Mouse (Mus musculus) G1E-ER4 (cell line): Measurements from ENCODE around the gene Zc3h12d. TPM values are rescaled to one million over a fixed set of nuclear protein-coding genes. Genes with fewer than 3 reads are reported as not detected.

Experiments used
- GATA1 ChIP-seq: IDR thresholded peaks from one replicate; pipeline ENCODE4 v1.8.0; 2012; ENCODE audit warnings: low read length, inconsistent platforms
- polyA plus RNA-seq: library from polyadenylated mRNA; stranded (reverse); fragments of >175 nt; gene quantifications from 2 replicates; pipeline ENCODE4 v1.2.3, GENCODE M21; 2012

Zc3h12d gene
- polyA plus RNA-seq, 1 experiment, result not detected

DNA sequence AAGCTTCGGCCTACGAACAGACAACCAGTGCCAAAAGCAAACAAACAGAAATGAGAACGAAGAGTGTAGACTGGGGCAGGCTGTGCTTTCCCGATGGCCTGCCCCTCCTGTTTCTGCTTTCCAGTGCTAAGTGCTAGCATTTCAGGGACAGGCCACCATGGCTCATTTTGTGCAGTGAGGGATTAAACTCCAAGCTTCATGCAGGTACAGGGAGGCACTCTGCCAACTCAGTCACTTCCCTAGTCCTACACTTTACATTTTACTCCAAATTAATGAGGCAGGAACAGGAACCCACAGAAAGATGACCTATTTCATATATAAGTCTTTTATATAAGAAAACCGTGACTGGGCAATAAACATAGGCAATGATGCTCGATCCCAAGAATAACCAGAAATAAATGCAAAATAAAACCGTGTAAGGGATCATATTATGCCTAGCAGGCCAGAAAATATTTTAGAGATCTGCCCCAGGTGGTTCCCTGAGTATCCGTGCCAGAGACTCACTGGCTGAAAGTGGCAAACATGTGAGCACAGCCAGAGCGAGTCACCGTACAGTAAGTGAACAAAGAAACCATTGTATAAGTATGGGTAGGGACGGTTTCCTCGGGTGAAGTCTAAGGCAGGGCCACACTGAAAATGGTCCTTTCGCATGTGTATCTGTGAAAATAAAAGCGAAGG lies 29.1 kb downstream of the Zc3h12d start:
- TF ChIP-seq GATA1, result no peak

DNA sequence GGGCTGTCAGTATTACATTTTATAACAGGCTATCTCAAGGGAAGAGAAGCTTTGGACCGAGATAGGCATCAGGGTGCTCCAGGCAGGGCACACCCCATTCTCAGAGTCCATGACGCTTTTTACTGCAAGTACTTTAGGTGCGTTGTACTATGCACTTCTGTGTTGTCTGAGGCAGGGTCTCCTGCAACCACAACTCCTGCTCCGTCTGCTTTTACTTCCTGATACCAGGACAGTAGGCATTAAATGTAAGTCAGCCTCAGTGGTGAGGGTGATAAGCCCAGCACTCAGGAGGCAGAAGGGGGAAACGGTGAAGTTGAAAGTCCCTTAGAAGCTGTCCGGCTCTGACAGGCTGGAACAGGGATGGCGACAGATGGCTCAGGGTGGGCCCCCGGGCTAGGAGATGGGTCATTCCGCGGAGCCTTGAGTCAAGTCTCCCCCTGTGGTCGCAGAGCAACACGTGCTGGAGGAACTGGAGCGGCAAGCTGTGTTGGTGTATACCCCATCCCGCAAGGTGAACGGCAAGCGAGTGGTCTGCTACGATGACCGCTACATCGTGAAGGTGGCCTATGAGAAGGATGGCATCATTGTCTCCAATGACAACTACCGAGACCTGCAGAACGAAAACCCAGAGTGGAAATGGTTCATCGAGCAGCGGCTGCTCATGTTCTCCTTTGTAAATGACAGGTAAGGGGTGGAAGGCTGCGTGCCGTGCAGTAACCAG lies 29.8 kb downstream of the Zc3h12d start:
- TF ChIP-seq GATA1, result no peak

DNA sequence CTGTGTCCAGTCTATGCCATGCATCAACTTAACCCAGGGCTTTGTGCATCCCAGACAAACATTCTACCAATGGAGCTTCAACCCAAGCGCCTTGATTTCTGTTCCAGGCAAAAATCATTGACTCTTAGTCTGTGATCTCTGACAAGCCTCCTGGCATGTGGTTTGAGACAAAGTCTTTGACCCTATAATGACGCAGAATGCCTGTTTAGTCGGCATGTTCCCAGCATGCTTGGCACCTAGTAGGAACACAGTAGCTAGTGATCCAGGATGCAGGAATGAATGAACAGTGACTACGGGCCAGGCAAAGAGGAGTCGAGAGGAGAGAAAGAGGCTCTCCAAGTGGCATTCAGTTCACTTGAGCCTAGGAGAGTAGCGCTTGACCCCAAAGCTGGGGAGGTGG lies 31.1 kb downstream of the Zc3h12d start:
- TF ChIP-seq GATA1, result no peak

DNA sequence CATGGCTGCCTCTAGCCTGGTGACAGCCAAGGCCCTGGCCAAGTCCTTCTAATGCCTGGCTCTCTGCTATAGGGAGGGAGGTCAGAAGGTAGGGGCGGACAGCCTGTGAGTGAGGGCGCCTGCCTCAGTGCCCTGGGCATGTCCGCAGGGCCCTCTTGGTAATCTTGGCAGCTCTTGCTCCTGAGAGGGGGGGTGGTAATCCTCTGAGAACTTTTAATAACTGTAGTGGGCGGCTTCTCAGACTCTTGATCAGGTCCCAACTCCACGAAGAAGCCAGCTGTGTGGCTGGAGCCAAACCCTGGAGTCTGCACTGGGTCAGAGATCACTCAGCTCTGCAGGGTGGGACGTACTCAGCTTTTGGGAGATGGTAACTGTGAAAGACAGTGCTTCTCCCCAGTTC lies 31.9 kb downstream of the Zc3h12d start:
- no peak for TF ChIP-seq GATA1

DNA sequence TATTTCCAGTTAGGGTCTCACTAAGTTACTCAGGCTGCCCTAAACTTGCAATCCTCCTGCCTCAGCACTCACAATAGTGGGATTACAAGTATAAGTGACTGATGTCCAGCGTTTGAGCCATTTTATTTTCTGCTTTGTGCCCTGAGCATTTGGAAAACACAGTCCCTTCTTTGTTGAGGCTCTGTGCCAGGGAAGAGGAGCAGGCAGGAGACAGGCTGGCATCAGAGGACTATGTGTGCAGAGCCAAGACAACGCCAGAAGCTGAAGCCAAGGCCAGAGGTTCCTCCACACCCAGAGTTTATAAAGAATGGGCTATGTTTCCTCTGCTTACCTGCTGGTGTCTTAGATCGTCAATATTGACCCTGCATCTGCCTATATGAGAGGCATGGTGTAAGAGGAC lies 32.5 kb downstream of the Zc3h12d start:
- no peak for TF ChIP-seq GATA1

DNA sequence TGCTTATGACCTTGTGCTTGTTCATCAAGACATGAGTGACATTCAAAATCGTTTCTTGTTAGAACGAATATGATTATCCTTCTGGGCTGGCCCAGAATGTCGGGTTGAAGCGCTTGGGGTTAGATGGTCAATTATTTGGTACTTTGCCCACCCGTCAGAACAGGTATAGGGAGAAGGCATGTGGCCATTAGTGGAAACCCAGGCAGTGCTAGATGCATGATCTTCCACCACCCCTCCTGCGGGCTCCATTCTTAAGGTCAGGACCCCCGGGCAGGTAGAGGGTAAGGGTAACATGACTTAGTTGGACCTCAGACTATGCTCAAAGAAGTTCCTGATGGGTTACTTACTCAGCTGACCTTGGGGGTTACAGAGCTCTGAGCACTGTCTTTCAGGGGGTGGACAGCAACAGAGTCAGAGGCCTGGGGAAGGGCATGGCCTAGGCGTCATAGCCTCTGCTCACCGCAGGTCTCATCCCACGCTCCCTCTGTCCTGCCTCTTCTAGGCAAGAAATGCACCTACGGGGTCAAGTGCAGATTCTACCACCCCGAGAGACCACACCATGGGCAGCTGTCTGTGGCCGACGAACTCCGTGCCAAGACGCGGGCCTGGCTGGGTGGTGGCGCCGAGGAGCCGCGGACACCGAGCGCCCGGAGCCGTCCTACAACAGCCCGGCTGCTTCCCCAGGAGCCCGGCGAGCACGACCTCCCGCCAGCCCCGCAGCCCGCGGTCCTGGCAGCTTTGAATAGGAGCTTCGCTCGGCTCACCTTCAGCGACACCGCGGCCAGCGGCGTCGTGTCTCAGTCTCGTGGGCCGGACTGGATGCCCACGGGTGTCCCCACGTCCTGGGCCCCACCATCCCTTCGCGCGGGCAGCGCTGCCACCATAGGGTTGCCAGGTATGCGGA lies 34.7 kb downstream of the Zc3h12d start:
- no peak for TF ChIP-seq GATA1

DNA sequence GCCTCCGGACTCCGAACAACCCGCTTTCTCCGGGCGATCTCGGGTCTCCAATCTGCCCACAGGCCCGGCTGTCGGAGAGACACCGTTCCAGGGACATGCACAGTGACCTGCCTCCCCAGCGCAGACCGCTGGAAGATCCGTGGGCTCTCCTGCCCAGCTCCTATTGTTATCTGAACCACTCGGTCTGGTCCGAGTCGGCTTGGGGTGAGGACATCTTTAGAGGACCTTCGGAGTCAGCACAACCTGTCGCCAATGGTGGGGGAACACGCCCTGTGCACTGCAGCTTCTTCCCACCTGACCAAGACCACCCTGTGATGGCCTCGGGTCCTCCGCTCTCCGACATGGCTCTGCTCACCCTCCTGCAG lies 35.4 kb downstream of the Zc3h12d start:
- TF ChIP-seq GATA1, result no peak

DNA sequence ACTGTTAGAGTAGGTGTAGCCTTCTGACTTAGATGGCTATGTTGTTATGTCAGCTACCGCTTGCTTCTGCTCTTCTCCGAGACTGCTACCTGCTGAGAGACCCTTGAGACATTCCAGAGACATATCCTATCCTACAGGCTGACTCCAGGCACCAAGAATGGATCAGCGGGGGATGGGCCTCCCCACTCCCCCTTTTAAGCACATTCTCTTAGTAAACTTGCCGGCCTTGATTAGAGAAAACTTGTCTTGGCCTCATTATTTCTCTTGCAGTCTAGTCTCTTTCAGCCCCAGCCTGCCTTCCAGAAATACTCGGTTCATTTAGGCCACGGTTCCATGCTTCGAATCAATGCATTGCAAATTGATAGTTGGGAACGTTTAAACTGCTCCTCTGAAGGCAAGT lies 37.5 kb downstream of the Zc3h12d start:
- TF ChIP-seq GATA1, result no peak

DNA sequence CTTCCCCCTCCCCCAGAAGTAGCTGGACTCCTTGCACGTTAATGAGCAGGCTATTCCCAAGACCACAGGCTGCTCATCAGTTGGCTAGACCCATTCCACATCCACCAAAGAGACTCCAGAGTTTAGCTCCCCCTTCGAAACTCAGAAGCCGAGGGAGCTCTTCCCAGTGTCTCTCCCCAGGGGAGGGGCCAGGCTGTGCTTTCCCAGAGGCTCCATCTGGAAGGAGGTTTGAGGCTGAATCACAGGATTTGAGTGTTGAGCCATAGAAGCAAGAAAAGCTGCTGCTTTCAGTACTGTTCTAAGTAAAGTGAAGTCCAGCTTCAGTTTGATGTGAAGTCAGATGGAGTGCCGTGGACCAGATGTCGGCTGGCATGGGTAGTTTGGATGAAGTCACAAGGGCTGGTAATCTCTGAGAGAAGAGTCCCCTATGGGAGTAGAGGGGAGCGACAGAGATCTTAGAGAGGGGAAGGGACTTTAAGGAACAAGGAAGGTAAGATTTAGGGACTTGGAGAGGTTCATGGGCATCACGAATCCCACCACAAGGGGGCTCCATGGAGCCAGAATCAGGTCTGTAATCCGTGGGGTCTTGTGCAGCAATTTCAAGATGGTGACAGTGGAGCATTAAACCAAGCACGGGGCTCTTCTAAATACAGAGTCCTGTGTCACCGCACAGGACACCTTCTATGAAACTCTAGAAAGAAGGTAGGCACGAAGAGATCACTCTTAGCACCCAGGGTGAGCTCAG lies 38.5 kb downstream of the Zc3h12d start:
- no peak for TF ChIP-seq GATA1

DNA sequence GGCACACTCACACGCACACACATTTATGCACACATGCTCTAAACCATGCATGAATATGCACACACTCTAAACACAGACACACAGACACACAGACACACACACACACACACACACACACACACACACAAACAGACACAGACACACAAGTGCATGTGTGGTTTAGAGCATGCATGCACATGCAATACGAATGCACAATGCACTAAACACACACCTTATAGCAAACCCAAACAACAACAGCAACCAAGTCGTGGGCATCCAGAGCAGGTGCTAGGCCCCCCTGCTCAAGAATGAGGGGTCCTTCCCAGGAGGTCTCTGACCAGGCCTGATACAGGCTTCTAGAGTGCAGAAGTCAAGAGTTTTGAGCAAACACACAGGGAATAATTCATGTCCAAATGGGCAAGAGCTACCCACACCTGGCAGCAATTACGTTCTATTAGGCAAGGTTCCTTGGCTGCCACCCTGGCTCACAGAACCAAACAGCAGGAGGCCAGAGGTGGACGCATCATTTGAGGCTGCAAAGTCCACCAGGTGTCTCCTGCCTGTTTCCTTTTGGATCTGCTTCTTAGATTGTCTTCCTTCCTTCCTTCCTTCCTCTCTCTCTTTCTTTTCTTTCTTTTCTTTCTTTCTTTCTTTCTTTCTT lies 39.2 kb downstream of the Zc3h12d start:
- TF ChIP-seq GATA1, result no peak

DNA sequence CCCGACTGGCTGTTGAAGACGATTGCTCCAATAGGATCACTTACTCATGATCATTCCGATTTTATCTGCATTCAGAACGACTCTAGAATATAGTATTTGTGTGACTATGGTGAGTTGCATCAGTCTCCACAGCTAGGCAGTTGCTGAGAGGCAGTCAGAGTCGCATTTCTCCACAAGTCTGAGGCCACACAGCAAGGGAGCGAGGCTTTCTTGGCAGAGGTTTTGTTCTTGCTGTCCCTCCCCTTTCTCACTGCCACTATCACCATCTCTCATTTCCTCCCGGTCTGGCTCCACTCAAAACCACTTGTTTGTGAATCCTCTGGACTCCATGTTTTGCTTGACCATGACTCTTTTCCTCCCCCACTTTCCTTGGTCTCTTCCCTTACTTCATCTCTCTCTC lies 41.9 kb downstream of the Zc3h12d start:
- TF ChIP-seq GATA1, result no peak

DNA sequence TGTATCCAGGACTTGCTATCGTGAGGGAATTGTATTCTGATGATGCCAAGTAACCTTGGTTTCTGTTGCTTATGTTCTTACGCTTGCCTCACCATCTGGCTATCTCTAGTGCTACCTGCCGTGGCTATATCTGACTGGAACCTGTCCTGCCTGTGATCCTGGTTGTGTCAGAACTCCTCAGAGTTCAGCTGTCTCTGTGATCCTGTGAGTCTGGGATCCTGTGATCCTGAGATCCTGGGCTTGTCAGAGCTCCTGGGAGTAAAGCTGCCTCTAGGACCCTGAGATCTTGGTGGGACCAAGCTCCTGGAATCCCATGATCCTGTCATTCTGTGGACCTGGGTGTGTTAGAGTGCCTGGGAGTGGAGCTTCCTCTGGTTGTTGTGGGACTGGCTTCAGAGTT lies 49.7 kb downstream of the Zc3h12d start:
- no peak for TF ChIP-seq GATA1

DNA sequence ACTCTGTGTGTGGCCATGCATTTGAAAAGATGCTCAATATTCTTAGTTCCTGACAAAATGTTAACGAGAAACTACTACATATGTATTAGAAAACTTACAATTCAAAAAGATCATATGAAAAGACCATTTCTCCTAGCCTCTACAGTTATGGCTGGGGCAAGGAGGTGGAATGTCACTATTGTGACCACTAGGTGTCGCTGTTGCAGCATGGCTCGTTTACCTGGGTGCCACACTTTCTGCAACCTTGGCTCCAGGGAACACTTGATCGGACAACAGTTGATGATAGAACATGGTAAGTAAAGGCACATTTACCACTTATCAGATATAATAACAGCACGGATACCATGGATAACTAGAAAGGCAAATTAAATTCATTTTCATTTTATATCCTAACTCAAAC lies 51.3 kb downstream of the Zc3h12d start:
- TF ChIP-seq GATA1, result no peak

DNA sequence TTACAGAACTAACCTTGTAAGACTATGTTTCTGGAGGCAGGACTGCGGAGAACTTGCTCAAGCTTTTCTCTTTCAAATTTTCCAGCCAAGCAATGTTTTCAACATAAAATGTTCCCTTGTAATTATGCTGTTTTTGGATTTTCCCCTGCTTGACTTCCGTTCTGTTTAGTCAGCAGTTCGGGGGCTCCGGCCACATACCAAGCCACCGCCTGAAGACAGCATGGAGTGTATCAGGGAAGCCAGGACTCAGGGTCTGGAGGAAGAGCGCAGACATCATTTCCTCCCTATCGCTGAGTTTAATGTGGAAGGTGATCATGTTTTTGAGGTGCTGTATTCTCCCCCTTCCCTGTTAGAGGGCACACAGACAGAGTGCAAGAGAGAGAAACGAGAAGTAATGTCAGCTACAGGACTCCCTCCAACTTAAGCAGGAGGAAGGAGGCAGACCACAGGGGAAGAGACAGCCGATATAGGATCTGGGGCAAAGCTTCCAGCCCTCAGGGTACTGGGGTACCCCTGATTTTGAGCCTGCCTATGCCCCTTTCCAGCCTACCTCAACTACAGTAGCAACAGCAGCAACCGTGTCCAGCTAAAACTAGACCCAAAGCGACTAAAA lies 56.1 kb downstream of the Zc3h12d start:
- no peak for TF ChIP-seq GATA1

DNA sequence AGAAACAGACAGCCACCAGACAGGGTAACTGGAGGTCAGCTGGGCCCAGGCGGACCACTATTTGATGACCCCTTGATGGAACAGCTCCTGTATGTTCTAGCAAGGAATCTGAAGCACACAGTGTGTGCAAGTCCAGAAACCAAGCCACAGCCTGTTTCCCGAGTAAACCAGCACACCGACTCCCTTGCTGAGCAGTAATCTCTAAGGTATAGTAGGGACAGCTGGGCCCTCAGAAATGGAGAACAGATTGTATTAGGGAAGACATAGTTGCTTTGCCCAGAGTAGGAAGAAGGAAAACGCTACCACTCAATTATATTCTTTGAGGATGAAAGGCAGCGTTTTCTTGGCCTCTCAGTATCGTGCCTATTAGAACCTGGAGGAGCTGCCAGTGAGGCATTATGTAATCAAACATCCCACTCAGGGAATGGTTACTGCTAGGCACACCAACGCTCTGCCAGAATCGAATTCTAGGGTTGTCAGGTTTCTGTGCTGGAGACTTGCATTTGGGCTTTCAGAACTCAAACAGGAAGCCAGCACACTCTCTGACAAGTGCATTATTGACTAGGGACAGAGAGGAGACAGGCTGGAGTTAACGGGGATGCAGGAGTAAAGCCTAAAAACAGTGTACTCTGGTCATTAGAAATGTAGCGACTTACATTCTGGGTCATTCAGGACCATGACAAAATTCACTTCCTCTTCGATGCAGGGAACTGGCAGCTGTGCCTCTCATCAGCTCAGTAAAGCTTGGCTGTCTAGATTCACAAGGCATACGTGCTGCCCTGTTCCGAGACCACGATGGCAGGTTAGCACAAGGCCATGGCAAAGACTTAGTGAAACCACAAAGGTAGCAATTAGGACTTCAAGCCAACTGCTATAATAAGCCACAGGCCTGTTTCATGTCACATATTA lies 68.7 kb downstream of the Zc3h12d start:
- no peak for TF ChIP-seq GATA1
